Mouse (Mus musculus): ENCODE measurements around the gene Stx6.
A peak's percentile ranks its signal among the peaks of the same experiment; 100 is the strongest.
"Not testable (repeated sequence)": the region's sequence is repeated elsewhere in the genome, so short reads cannot be mapped to it uniquely, and the experiment has no call there.

Gene Stx6

DNA sequence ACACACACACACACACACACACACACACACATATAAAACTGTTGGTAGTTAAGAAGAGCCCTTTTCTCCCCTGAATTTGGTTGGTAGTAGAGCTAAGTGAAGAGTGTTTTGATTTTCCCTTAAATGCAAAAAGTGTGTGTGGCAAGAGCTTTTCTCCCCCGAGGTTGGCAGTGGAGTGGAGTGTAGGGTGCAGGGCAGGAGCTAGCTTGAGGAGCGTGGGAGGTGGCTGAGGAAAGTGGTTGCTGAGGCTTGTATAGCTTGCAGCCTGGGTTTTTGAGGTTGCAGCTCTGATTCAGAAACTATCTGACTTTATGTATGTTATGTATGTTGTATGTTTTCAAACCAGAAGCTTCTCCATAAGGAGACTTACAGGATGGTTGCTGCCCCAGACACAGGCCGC, 8.9 kb downstream of the Stx6 start:
- DNase-seq (ENCODE audit: low read depth), result peak; percentile 18

DNA sequence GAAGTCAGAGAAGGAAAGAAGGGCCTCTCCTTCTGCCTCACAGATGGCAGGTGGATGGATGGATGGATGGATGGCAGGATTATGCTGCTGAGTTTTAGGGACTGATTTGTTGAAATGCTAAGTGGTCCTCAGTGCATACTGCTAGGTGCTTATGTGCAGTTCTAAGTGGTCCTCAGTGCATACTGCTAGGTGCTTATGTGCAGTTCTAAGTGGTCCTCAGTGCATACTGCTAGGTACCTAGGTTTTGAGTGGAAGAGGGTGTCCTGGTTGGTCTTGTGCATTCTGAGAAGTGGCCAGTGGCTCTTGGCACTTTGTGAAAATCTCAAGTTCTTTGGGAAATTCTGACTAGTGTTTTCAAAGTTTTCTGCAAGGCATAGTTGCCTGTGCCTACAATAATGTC, 11.4 kb downstream of the Stx6 start:
- no peak for DNase-seq (ENCODE audit: low read depth)

DNA sequence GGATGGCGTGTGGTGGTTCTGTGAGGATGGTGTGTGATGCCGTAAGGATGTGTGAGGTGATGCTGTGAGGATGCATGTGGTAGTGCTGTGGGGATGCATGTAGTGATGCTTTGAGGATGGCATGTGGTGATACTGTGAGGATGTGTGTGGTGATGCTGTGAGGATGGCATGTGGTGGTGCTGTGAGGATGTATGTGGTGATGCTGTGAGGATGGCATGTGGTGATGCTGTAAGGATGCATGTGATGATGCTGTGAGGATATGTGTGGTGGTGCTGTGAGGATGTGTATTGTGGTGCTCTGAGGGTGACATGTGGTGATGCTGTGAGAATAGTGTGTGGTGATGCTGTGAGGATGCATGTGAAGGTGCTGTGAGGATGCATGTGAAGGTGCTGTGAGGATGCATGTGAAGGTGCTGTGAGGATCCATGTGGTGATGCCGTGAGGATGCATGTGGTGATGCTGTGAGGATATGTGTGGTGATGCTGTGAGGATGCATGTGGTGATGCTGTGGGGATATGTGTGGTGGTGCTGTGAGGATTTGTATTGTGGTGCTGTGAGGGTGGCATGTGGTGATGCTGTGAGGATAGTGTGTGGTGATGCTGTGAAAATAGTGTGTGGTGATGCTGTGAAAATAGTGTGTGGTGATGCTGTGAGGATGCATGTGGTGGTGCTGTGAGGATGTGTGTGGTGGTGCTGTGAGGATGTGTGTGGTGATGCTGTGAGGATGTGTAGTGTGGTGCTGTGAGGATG, 14.6 kb downstream of the Stx6 start:
- DNase-seq (ENCODE audit: low read depth), result no peak

DNA sequence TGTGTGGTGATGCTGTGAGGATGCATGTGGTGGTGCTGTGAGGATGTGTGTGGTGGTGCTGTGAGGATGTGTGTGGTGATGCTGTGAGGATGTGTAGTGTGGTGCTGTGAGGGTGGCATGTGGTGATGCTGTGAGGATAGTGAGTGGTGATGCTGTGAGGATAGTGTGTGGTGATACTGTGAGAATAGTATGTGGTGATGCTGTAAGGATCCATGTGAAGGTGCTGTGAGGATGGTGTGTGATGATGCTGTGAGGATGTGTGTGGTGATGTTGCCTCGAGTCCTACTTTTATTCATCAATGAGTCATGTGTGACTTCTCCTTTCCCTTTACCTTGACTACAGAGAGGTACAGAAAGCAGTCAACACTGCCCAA, 15.1 kb downstream of the Stx6 start:
- DNase-seq (ENCODE audit: low read depth), result not testable (repeated sequence)

DNA sequence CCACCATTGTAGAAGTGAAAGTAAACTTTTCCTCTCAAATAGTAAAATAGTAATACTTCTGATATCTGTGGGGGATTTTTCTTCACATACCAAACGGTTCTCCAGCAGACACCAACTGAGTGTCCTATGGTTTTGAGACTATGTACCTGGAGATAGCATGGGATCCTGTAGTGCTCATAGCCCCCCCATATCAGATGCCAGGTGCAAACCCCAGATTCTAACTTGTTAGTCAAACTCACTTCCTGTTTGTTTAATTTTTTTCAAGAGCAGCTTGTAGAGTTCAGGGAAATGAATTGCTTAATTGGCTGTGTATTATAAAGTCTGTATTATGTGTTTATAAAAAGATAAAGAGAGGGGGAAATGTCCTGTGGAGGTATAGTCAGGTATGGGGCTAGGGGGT, 15.9 kb downstream of the Stx6 start:
- no peak for DNase-seq (ENCODE audit: low read depth)

DNA sequence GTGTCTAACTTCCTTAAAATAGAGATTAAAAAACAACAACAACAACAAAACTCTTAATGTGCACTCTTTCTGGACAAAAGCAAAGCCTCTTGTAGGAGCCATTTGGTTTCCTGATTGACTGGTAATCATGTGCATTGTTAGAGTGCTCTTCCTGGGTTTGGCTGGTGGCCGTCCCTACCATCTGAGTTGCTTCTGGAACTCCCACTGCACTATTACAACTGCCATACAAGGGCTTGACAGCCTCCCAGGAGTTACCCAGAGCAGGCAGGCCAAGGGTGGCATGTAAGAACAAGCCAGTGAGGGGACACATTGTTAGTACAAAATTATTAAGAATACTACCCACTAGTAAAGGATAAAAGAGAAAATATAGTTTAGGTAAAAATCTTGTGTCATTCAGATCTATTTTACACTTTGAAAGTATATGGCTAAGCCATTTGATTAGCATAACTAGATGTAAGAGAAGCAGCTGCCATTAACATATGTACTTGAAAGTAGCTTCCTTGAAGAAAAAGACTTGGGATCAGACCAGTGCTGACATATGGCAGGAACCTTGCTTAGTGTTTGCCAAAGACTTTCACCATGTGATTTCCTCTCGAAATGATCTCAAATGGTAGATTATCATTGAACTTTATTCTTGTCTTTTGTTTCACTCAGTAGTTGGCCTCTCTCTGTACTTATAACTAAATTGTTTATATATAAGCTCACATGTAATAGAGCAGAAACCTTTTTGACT, 19.8 kb downstream of the Stx6 start:
- no peak for DNase-seq (ENCODE audit: low read depth)

DNA sequence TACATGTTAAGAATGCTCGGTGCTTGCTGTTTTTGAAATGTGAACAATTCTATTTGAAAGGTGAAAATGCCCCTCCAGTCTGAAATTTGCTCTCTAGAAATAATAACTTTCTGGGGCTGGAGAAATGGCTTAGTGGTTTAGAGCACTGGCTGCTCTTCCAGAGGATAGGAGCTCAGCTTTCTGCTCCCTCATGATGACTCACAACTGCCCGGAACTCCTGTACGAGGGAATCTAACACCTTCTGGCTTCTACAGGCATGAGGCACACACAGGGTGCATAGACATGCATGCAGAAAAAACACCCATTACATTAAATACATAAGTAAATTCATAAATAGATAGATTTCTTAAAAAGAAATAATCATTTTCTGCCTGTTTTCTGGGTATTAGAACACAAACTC, 25.7 kb downstream of the Stx6 start:
- peak; percentile 69 for DNase-seq (ENCODE audit: low read depth)

DNA sequence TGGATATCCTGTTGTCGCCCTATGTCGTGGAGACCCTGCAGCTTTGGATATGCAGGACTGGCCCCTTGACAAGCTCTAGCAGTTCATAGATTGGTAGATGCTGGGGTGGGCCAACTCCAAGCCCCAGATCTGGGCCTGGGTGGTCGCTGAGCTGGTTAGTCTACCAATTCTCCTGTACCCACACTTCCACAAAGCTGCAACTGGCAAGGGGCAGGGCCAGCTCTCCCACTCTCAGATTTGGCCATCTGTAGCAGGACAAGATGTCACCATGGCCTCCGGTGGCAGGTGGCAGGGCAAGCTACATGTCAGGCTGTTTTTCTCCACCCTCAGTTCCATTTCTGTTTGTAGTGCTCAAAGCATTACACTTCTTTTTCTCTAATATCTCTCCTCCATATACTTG, 30.1 kb downstream of the Stx6 start:
- DNase-seq (ENCODE audit: low read depth), result no peak

DNA sequence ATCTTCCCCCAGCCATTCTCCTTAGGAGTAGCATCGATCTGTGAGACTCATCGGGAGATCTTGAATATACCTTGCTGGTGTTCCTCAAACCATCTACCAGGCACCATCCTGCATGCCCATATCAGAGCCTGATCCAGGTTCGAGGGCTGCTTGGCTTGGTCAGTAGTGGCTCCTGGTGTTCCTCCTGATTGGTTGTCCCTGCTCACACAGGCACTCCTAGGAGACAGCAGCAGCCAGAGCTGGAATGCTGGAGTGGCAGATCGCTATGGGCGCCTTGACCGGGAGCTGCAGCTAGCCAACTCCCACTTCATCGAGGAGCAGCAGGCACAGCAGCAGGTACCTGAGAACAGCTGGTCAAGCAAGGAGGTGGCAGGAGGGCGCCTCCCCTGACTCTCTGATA, 32.7 kb downstream of the Stx6 start:
- no peak for DNase-seq (ENCODE audit: low read depth)

DNA sequence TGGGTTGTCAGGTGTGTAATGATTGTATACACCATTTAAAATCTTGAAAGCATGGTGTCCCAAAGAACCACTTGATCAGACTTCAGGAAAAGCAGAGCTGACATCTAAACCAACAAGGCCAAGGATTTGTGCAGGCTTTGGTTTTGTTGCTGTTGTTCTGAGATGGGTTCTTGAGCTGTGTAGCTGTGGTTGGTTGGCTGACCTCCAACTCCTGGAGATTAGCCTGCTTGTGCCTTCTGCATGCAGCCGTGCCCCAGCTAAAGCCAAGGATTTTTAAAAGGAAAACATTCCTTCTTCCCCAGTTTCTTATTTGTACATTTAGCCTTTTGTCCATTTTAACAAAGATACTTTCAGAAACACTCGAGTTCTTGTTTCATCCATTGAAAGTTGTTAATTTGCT, 33.2 kb downstream of the Stx6 start:
- no peak for DNase-seq (ENCODE audit: low read depth)

DNA sequence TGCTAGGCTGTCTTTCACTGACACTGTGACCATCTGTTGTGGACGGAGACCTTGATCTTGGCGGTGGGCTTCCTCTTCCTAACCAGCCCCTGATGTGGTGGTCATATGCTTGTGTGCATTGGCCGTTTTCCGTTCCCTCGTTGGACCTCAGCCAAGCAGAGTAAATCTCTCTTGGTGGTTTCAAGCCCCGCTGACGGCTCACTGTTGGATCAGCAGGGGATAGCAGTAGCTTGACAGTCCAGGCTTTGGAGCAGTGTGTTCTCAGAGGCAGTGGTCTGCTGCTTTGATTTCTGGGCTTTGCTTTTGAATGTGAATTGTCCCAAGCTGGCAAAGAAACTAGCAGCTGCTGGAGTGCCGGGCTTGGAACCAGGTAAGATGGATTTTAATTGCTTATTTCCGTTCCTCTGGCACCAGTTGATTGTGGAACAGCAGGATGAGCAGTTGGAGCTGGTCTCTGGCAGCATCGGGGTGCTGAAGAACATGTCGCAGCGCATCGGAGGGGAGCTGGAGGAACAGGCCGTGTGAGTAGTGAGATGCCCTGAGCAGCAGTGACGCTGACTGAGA, 34.4 kb downstream of the Stx6 start:
- DNase-seq (ENCODE audit: low read depth), result no peak

DNA sequence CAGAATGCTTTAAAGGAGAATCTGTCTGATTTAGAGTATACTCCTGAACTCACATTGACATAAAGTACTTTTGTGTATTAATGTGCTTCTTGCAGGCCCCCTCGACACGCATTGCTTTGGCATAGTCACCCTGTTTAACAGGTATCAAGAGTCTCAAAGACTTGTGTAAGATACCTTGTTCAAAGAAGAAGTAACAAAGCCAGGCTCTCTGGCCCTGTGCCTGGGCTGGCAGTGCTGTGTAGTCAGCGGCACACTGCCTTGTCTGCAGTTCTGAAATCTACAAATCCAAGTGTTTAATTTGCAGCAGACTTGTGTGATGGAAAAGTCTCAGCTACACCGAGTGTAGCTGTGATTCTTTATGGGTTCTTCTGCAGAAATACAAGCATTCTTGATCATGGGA, 38.2 kb downstream of the Stx6 start:
- DNase-seq (ENCODE audit: low read depth), result no peak

DNA sequence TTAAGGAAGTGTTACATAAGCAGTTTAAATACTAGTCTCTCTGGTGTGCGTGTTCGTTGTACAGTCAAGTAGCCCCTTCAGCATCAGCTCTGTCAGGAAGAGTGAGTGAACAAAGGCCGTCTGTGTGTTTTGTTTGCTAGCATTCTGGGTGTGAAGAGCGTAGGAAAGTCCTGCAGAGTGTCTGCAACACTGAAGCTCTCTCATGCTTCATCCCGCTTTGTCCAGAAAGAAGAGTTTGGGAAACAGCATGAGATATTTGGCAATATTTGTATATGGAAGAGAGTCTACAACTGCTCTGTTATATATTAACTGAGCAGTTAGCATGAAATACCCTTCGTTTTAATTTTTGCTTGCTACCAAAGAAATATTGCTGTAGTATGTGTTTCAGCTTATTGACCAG, 41.0 kb downstream of the Stx6 start:
- no peak for DNase-seq (ENCODE audit: low read depth)

DNA sequence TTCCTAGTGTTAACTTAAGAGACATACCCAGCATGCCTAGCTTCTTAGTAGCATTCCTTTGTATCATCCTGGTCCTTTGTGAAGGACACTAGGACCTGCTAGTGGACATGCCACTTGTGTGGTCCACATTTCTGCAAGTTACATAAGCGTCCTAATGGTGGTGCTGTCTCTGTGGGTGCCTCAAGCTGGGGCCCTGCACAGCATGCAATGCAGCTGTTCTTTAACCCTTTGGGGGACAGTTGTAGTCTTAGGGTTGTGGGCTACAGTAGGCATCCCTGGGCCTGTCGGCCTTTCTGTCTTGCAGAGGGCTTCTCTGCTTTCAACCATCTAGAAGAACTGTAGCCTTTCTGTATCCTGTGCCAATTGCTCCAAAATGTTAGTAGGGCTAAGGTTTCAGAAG, 42.5 kb downstream of the Stx6 start:
- no peak for DNase-seq (ENCODE audit: low read depth)

DNA sequence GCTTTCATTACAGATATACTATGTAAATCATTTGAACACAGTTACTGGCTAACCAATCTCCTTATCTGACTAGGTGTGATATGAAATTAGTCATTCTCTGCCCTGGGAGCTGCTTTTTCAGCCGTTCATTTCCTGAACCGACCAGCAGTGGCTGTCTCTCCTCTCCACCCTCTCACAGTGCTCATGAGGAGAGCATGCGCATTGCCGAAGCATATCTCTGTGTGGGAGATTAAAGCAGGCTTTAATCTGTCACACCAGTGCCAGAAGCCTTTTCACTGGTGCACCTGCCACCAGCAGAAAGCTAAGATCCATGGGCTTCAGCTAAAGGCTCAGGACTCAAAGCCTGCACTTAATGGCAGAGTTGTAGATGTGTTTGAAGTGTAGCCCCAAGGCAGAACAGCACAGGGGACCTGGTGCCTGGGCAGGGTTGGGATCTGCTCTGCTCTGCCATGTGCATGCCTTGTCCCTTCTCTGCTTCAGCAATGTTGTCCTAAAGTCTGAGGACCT, 42.9 kb downstream of the Stx6 start:
- no peak for DNase-seq (ENCODE audit: low read depth)

DNA sequence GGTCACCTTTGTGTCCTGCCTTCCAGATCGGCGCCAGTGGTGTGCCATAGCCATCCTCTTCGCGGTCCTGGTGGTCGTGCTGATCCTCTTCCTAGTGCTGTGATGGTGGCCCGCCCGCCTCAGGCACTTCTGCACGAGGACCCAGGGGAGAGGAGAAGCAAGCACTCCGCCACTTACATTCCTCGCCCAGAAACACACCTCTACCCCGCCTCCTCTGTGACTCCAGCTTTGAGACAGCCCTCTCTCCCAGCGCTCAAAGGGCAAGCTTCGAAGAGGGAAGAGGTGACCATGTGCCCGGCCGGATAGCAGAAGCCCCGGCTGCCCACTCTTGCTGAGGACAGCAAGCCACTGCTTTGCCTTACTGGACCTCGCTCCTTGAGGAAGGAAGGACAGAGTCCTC, 43.4 kb downstream of the Stx6 start:
- DNase-seq (ENCODE audit: low read depth), result no peak

DNA sequence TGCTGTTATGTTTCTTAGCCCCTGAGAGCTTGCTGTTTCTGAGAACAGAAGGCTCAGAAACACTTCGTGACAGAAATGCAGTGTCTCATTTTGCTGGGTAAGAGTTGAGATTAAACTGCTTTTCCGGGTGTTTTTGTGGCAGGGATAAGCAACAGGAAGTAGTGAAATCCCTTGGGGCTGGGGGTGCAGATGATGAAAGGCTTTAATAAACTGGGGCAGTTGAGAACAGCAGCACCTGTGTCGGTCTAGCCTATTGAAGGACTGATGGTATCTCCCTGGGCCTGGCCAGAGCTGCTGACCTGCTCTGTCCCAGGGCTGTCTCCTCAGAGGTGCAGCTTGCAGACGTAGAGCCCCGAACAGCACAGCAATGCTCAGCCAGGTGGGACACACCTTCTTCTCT, 44.0 kb downstream of the Stx6 start:
- DNase-seq (ENCODE audit: low read depth), result no peak

DNA sequence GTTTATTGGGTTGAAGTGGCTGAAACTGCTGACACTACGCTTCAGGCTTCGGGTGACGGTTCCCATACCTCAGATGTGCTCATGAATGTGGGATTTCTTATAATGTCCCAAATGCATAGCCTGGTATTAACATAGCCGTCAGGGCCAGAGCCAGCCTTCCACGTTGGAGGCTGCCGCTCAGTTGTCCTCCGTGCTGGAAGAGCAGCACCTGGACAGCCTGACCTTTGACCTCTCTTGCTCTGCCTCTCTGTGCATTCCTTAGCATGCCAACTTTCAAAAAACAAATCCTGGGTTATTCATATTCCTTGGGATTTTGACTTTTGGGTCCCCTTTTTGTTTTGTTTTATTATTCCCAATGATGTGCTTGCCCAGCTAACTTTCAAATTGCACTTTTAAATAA, 44.6 kb downstream of the Stx6 start:
- no peak for DNase-seq (ENCODE audit: low read depth)

DNA sequence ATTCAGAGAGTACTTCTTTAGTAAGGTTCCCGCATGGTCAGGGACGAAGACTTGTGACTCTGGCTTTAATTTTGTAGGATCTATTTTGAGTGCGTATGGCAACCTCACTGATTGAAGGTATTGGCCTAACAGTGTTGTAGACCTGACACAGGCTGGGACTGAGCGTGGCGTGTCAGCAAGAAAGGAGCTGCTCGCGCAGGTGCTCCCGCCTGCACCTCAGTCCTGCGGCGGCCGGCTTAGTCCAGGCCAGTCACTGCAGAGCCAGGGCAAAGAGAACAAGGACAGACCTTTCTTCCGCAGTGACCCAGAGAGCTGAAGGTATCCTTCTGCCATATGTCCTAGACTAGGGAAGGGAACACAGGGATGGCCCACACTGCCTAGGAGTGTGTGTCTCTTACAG, 45.4 kb downstream of the Stx6 start:
- DNase-seq (ENCODE audit: low read depth), result no peak

DNA sequence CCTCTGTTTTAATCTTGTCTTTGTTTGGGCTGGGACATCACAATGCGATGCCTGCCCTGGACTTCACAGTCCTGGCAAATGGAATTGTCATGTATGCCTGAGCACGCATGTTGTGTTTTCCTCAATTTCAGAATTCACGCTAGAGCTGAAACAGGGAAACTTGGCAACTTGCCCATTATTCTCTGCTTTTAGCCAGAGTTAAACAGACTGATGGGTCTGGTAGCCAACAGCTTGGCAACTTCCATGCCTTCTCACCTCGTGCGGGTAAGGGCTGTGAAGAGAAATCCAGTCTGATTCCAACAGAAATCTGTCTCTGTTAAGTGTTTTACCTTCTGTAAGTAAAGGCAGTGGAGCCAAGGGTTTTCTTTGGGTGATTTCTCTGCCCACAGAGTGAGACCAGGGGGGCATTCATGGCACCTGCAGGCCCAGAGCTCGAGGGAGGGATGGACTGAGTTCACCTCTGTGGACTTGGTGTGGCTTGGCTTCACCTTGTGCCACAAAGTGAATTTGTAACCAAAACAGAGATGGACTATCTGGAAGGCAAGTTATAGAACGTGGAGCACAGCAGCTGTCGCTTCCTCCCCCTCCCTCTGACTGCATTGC, 46.1 kb downstream of the Stx6 start:
- DNase-seq (ENCODE audit: low read depth), result peak; percentile 23

DNA sequence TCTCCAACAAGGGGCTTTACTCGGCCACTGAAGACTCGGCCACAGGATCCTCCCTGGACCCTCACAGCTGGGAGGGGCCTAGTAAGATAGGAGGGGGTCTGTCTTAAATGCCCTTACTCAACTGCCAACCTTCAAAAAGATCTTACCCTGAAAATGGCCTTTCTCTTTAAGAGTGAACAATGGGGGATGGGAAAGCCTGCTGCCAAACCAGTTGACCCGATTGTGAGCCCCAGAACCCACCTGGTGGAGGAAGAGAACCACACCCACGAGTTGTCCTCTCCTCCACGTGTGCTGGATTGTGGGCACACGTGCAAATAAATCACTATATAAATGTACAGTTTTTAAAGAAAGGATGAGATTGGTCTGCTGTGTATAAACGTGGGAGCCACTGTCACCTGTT, 46.8 kb downstream of the Stx6 start:
- no peak for DNase-seq (ENCODE audit: low read depth)

DNA sequence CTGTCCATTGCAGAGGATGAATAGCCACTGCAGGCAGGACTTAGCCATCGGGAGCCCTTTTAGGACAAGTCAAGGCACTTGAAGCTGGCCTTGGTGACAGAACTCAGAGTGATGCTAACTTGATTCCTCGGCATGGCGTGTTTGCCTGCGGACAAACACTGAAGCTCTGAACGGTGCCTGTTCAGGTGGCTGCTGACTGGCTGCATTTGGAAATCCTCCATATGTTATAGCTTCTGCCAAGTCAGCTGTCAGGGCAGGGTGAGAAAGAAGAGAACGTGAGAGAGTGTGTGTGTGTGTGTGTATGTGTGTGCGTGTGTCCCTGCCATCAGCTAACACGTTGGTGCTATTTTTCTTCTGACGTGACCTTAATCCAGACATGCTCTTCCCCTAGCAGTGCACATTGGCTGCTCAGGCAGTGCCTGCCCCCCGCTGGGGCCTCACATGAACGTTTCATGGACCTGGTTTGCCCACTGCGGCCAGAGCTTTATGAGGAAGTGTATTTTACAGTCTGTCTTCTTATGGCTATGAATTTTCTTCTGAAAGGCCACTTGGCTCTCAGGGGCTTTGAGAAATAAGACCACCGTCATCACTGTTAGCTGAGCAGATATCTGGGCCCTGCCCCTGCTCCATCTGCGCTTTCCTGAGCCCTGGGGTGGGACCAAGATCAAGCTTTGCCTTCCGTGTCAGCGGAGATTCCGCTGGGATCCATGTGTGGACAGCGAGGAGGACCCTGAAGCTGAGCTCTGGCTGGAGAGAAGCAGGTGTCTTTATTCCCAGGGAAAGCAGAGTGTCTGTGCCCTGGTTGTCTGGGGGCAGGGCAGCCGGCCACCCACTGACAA, 47.5 kb downstream of the Stx6 start:
- DNase-seq (ENCODE audit: low read depth), result peak; percentile 20
